Mouse (Mus musculus) heart, postnatal 0 days (tissue): ENCODE results near the gene Triap1. TPM values are rescaled to one million over a fixed set of nuclear protein-coding genes. Genes with fewer than 3 reads are reported as not detected.
"Not testable (repeated sequence)": the region's sequence is repeated elsewhere in the genome, so short reads cannot be mapped to it uniquely, and the experiment has no call there.

Experiments used
- ATAC-seq: fragments of 200-750 bp; cut with Nextera tagmentation; 2 replicates; pipeline ENCODE4 v1.8.0; 2017; ENCODE audit warnings: low read depth, moderate number of reproducible peaks, moderate library complexity; ENCODE audit not compliant: insufficient read depth
- DNase-seq: peaks from one replicate; pipeline ENCODE4 v3.0.0-alpha.2; 2016; ENCODE audit warnings: low spot score
- H3K27ac ChIP-seq: fragments of 300-500 bp; sonication (generic); 2 replicates; pipeline ENCODE4 v1.5.1; 2014; ENCODE audit warnings: low read depth, mild to moderate bottlenecking
- H3K27me3 ChIP-seq: fragments of 300-500 bp; sonication (generic); 2 replicates; pipeline ENCODE4 v1.6.1; 2014; ENCODE audit warnings: low read length, mixed read lengths; ENCODE audit not compliant: control insufficient read depth, insufficient read depth
- H3K36me3 ChIP-seq: fragments of 300-500 bp; sonication (generic); replicated peaks from 2 replicates; pipeline ENCODE4 v1.6.1; 2014; ENCODE audit warnings: low read length, mixed read lengths; ENCODE audit not compliant: control insufficient read depth, insufficient read depth
- H3K4me1 ChIP-seq: fragments of 300-500 bp; sonication (generic); 2 replicates; pipeline ENCODE4 v1.6.1; 2014; ENCODE audit warnings: antibody characterized with exemption; ENCODE audit not compliant: control insufficient read depth, insufficient read depth
- H3K4me2 ChIP-seq: fragments of 300-500 bp; sonication (generic); 2 replicates; pipeline ENCODE4 v1.6.1; 2014; ENCODE audit warnings: low read depth, mild to moderate bottlenecking, low read length, moderate library complexity
- H3K4me3 ChIP-seq: fragments of 300-500 bp; sonication (generic); 2 replicates; pipeline ENCODE4 v1.5.1; 2014; ENCODE audit warnings: low read depth, low read length
- H3K9ac ChIP-seq: fragments of 300-500 bp; sonication (generic); replicated peaks from 2 replicates; pipeline ENCODE4 v1.6.1; 2014; ENCODE audit warnings: low read depth, low read length, mixed read lengths
- H3K9me3 ChIP-seq: fragments of 300-500 bp; sonication (generic); replicated peaks from 2 replicates; pipeline ENCODE4 v1.6.1; 2016; ENCODE audit warnings: low read length; ENCODE audit not compliant: control insufficient read depth
- CTCF ChIP-seq: IDR thresholded peaks from 2 replicates; pipeline ENCODE4 v1.5.1; 2016; ENCODE audit warnings: antibody characterized with exemption, control low read depth, low read depth
- EP300 ChIP-seq: IDR thresholded peaks from 2 replicates; pipeline ENCODE4 v1.6.1; 2016; ENCODE audit warnings: antibody characterized with exemption, low read depth
- WGBS: fragments of 180-500 bp; shearing (Covaris S2); extraction: QIAGEN DNeasy Blood & Tissue Kit; methylation state at CpG from one replicate; pipeline ENCODE4 v1.1.7; 2014; 5-methylcytosine and 5-hydroxymethylcytosine counted together
- polyA plus RNA-seq: library from polyadenylated mRNA; unstranded; fragments of >200 nt; fragmentation: Nextera tagmentation; extraction: Ambion mirVana; gene quantifications from 2 replicates; pipeline ENCODE4 v1.2.1, GENCODE M21; 2015
- total RNA-seq: library from RNA; depleted of rRNA; stranded (reverse); fragments of >200 nt; gene quantifications from 2 replicates; pipeline ENCODE4 v1.2.3, GENCODE M21; 2014; ENCODE audit warnings: low replicate concordance

Gene Triap1
- total and polyA plus RNA-seq, 2 experiments from 2014 or later, result 27.2 to 39.2 TPM

DNA sequence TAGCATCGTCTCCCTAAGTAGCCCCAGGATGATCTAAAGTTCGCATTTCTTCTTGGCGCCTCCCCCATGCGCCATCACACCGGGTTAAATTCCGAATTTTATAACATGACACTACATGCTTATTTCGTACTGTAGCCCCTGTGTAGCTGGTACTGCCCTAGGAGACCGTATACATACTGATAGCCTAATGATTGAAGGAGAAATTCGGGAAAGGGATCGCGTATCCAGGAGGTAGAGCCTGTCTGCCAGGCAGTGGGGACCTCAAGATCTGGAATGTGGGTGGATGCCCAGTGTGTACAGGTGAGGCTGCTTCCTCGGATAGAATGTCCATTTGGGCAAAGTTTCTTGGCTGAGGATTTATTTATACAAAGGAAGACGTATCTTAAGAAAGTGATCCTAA is 39.4 kb upstream of the Triap1 start:
- Histone ChIP-seq H3K4me1 (0 out of 2 replicates have a peak, but pooled peaks cover 8% of the 10 kb centered on the region), H3K4me3 (peak overlapping the region; percentile 86), H3K9me3 (no peaks in the 10 kb centered on the region), H3K4me2 (peak overlapping the region; percentile 83), H3K9ac (peak overlapping the region; percentile 40), H3K27me3 (no peaks in the 10 kb centered on the region), H3K27ac (no peak overlapping the region), H3K36me3 (peaks cover 20% of the 10 kb centered on the region)
- DNase-seq (no peak), ATAC-seq (no peak)
- TF ChIP-seq CTCF, result no peak
- no peak for TF ChIP-seq EP300
- 29% methylated on average over 13 of the region's 13 CpGs for WGBS

DNA sequence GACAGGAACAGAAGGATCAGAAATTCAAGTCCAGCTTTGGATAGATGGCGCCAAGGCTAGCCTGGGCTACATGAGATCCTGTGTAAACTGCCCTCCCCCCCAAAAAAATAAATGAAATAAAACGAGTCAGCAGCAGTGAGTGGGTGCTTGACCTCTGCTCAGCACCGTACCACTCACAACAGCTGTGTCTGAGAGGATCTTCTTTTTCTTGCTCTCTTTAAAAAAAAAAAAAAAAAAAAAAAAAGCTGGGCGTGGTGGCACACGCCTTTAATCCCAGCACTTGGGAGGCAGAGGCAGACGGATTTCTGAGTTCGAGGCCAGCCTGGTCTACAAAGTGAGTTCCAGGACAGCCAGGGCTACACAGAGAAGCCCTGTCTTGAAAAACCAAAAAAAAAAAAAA is 38.8 kb upstream of the Triap1 start:
- not testable (repeated sequence) for H3K4me3 ChIP-seq, H3K9me3 ChIP-seq, DNase-seq, H3K27ac ChIP-seq, ATAC-seq, H3K4me1 ChIP-seq, H3K9ac ChIP-seq, H3K4me2 ChIP-seq, H3K27me3 ChIP-seq
- 84% methylated on average over 3 of the region's 7 CpGs for WGBS
- H3K36me3 ChIP-seq, result peaks cover 14% of the 10 kb centered on the region

DNA sequence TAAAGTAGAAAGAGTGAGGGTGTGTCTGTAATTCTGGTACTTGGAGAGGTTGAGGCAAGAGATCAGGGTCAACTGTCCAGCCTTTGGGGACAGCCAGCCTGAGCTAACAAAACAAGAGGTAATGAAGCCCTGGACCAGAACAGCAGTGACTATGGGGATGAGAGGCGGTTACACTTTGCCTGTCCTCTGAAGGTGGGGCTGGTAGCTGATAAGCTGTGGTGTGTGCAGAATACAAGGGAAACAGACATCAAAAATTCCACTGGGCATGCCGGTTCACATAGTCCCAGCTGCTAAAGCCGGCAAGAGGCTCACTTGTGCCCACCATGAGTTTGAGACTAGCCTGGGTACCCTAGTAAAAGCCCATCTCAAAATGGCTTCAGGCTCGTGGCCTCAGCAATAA is 28.7 kb upstream of the Triap1 start:
- no peak overlapping the region for H3K9ac ChIP-seq
- H3K4me2 ChIP-seq, result no peak overlapping the region
- H3K4me3 ChIP-seq, result no peak overlapping the region
- 42% methylated on average over 4 of the region's 4 CpGs for WGBS
- H3K27ac ChIP-seq, result no peak overlapping the region
- ATAC-seq (no peak), DNase-seq (no peak)
- TF ChIP-seq EP300 (no peak), CTCF (no peak)
- H3K27me3 ChIP-seq, result no peaks in the 10 kb centered on the region
- H3K4me1 ChIP-seq, result peaks cover 6% of the 10 kb centered on the region; the same call in 1 of the 2 replicates
- H3K9me3 ChIP-seq, result no peaks in the 10 kb centered on the region
- H3K36me3 ChIP-seq, result no peaks in the 10 kb centered on the region

DNA sequence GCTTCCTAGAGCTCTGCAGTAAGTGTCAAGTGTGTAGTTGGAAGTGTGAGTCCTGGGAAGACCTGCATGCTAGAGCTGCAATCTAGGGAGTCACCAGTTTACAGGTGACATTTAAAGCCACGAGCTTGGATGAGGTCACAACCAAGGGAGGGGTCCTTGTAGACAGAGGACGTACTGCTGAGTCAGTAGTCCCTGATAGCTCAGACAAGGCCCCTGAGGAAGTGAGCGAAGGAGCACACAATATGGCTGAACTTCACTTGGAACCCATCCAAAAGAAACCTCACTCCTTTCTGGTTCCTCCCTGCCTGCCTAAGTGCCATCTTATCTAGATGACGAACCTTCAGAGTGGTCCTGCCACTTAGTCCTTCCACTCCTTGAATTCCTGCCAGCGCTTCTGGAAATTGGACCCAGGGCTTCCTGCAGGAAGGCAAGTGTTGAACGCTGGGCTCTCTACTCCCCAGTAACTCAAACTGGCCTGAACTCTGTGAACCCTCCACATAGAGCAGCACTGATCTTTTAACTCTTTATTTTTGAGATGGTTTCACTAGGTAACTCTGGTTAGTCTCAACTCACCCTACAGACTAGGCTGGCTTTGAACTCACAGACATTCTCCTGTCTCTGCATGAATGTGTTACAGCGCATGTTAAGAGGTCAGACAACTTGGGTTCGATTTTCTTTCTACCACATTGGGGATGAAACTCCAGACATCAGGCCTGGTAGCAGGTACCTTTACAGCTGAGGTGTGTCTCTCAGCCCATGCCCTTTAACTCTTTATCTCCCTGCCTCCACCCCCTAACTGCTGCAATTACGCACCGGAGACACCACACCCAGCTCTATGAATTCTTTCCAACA is 28.0 kb upstream of the Triap1 start:
- 52% methylated on average over 10 of the region's 10 CpGs for WGBS
- H3K9ac ChIP-seq, result no peak overlapping the region
- TF ChIP-seq CTCF (no peak), EP300 (no peak)
- no peaks in the 10 kb centered on the region for H3K36me3 ChIP-seq
- H3K4me2 ChIP-seq, result no peak overlapping the region
- peak; percentile 54 for ATAC-seq
- H3K4me3 ChIP-seq, result no peak overlapping the region
- H3K9me3 ChIP-seq, result no peaks in the 10 kb centered on the region
- no peaks in the 10 kb centered on the region for H3K27me3 ChIP-seq
- no peak overlapping the region for H3K27ac ChIP-seq
- no peak for DNase-seq
- H3K4me1 ChIP-seq, result peaks cover 6% of the 10 kb centered on the region

DNA sequence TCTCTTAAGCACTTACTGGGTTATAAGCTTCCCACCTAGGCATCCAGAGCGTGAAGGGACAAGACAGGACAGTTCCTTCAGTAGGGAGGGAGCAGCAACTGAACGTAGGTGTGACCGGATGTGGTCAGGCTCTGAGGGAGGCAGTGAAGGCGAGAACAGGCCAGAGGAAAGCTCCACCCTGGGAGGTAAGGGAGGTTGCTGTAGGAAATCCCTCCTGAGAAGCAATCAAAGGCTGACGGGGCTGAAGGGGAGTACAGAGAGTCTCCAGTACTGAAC is 27.4 kb upstream of the Triap1 start:
- H3K27me3 ChIP-seq, result no peaks in the 10 kb centered on the region
- 52% methylated on average over 5 of the region's 5 CpGs for WGBS
- no peak overlapping the region for H3K4me2 ChIP-seq
- H3K4me1 ChIP-seq, result peaks cover 6% of the 10 kb centered on the region
- no peak overlapping the region for H3K4me3 ChIP-seq
- DNase-seq (no peak), ATAC-seq (no peak)
- H3K36me3 ChIP-seq, result no peaks in the 10 kb centered on the region
- no peak overlapping the region for H3K9ac ChIP-seq
- H3K27ac ChIP-seq, result no peak overlapping the region
- no peak for TF ChIP-seq EP300
- TF ChIP-seq CTCF, result no peak
- H3K9me3 ChIP-seq, result no peaks in the 10 kb centered on the region

DNA sequence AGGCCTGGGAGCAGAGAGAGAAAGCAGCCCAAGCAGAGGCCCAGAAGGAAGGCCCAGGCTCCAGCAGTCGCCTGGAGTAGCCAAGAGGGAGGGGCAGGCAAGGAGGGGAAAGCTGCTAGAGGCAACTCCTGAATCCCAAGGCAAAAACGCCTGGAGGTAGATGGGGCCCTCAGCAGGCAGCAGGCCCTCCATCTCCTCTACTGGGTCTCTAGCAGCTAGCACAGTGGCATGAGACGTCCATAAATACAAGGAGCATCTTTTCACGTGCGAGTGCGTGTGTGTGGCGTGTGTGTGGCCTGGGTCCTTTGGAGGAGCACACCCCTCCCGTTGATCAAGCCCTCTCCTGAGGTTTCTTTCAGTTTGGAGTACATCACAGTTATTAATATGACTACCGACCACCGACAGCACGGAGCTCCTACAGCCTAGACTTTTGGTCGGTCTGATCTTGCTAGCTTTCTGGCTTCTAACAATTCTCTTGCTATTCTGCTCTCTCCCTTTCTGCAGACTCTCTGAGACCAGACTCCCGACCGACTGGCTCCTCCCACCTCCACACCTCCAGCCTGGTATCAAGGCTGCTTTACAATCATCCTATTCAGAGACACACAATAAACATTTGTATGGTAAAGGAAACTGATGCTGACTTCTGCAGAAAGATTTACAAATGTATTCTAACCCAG is 23.9 kb upstream of the Triap1 start:
- WGBS, result 16% methylated on average over 14 of the region's 14 CpGs
- Histone ChIP-seq H3K4me3 (no peak overlapping the region), H3K4me1 (peaks cover 10% of the 10 kb centered on the region), H3K9ac (no peak overlapping the region), H3K27me3 (no peaks in the 10 kb centered on the region), H3K27ac (peak overlapping the region; percentile 17; the same call in 1 of the 2 replicates), H3K4me2 (no peak overlapping the region), H3K36me3 (no peaks in the 10 kb centered on the region), H3K9me3 (no peaks in the 10 kb centered on the region)
- DNase-seq (no peak), ATAC-seq (no peak)
- TF ChIP-seq EP300, result no peak
- TF ChIP-seq CTCF, result no peak
